Mouse (Mus musculus): ENCODE results near the gene Bnc1.
A peak's percentile ranks its signal among the peaks of the same experiment; 100 is the strongest.

The Bnc1 gene

DNA sequence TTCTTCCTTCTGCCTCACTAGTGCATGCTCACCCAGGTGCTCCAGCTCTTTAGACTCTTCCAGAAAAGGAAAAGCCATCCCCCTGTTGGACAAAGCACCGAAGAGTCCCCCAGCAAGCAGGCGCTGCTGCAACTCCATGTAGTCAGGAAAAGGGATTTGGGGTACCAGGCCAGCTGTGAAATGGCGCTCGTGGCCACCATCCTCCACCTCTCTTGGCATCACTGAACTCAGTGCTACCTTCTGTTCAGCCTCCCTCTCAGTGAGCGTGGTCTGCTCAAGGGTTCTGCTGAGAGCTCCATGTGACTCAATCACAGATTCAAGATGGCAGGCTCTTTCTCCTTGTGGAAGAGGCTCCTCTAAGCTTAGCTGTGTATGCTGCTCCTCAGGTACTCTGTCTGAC is 18.8 kb downstream of the Bnc1 start:
- no peak for DNase-seq

DNA sequence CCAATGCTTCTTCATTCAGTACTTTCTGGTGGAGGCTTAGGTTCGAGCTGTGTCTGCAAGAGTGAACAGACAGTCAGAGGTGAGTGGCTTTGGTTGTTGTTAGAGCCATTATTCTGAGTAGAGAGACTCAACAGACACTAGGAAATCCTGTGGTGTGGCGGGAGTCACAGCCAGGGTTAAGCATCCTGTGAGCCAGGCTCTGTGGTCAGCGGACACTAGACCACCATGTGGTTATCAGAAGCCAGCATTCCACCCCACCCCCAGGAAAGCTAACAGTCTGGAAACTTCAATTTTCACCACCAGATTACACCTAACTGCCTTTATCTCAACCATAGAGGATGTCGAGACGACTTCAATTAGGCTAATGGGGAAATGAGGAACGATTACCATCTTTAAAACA is 23.1 kb downstream of the Bnc1 start:
- no peak for DNase-seq

- DNase-seq = no peak
Measured at GRCm38 (mm10) chr7:81968451-81968850, 23.6 kb downstream of the Bnc1 start.

GRCm38 (mm10) chr7:81966195-81966594 is 25.9 kb downstream of the Bnc1 start:
- no peak for DNase-seq

GRCm38 (mm10) chr7:81959704-81960103 is 32.4 kb downstream of the Bnc1 start:
- peak; percentile 17 for DNase-seq

DNA sequence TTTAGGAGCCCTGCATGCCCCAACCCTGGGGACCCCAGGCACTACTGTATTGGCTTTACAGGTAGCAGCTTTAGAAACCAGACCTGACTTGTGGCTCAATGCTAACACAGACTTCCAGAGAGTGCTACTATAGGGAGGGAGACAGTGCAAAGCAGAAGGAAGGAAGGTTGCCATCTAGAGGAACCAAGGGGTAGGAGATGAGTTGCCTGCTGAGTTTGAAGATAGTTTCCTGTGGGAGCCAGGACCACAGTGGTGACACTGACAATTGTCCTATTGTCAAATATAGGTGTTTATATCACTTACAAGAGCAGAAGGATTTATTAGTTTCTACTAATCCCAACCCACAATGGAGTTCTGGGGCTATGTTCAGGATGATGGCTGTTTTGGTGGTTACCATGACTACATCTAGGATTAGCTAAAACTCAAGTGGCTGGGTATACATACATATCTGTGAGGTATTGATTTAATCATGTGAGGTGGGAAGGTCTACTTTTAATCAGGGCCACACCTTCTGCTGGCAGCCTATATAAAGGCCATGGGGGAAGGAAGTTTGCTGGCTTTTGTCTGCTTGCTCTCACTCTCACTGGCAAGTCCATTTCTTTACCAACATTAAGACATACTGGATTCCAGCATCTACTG is 37.8 kb downstream of the Bnc1 start:
- DNase-seq = peak; percentile 31

GRCm38 (mm10) chr7:81950499-81950898 is 41.6 kb downstream of the Bnc1 start:
- DNase-seq = no peak

GRCm38 (mm10) chr7:81945398-81945797 is 46.7 kb downstream of the Bnc1 start:
- no peak for DNase-seq

GRCm38 (mm10) chr7:81934806-81935205 is 57.3 kb downstream of the Bnc1 start:
- DNase-seq = no peak

- peak; percentile 82 for DNase-seq
Measured at GRCm38 (mm10) chr7:81934267-81934745, 57.8 kb downstream of the Bnc1 start, which contains the start of gene Hdgfl3. Gene Hdgfl3 (minus strand): TSS chr7:81934473.

DNA sequence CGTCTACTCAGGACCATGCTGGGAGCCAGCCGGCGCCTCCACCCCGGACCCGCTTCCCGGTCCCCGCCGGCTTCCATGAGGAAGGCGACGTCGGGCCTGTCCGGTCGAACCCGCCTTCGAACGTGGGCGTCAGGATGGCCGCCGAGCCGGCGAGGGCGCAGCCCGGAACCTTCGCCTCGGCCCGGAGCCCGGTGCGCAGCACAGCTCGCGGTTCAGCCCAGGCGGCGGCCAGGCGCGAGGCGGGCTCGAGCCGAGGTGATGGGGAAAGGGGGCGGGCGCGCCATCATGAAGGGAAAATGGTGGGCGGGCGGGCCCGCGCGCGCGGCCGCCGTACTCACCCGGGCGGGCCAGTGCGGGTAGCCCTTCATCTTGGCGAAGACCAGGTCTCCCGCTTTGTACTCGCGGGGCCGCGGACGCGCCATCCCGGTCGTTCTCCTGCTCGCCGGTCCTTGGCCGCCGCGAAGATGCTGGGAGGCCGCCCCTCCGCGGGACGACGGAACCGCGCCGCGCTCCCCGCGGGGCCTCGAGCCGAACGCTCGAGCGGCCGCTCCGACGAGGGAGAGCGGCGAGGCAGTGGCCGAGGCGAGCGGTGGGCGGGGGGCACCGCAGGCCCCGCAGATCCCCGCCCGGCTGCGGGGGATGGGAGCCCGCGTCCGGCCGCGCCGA is 58.4 kb downstream of the Bnc1 start:
- DNase-seq = peak; percentile 78

- no peak for DNase-seq
Measured at GRCm38 (mm10) chr7:81933061-81933600, 59.0 kb downstream of the Bnc1 start.

DNA sequence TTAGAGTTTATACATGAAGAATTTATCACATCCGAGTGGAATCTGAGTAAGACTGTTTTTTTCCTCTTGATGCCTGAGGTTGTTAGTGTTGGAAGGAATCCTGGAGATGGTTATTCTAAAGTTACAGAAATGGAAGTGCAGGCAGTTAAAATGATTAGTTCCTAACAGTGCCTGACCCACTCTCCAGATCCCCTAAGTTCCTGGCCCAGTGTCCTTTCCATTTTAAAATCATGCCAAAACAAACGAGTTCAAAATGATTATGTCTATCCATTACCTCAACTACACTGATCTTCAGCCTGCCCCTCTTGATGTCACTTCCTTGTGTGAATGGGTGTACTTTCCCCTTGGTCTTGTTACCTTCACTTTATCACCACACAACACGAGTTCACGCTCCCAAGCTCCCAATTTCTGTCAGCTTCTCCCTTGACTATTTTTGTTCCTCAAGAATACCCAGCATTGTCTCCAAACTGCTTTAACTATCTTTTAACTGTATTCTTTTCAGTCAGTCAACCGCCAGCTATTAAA is 59.5 kb downstream of the Bnc1 start:
- DNase-seq = no peak

DNA sequence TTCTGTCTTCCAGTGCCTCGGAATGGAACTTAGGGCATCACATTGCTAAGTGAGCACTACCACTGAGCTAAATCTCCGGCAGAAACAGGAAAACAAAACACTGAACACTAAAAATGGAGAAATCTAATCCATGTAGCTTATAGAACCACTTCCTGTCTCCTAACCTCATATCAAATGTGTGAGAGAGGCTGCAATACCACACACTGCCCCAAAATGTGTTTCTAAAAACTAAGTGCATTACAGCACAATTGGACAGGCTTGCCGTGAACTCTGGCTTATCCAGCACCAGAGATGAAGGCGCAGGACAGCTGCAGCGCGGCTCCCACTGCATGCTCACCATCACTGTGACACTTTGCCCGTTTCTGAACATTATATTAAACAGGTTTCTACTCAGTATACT is 63.1 kb downstream of the Bnc1 start:
- no peak for DNase-seq

DNA sequence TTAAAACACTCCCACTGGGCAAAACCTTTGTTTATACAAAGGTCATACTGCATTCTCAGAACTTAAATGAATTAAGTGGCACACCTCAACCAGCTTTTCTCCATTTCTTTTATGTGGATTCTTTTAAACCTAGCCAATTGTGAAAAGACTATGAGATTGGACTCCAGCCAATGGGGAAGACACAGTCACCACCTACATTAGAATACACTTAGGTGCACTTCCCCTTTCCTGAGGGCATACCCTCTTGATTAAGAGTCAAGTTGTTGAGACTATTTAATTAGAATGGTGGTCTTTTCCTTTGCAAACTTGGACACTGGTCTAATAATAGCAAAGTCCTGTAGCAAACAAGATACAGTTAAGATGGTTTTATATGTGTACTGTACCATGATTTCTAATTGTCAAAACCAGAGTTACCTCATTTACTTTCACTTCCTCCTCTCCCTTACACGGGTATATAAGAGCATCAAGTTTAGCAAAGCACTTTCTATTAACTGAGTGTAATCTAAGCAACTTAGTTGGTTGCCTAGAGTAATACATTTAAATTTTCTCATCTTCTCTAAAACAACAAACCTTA is 70.6 kb downstream of the Bnc1 start:
- DNase-seq = no peak

DNA sequence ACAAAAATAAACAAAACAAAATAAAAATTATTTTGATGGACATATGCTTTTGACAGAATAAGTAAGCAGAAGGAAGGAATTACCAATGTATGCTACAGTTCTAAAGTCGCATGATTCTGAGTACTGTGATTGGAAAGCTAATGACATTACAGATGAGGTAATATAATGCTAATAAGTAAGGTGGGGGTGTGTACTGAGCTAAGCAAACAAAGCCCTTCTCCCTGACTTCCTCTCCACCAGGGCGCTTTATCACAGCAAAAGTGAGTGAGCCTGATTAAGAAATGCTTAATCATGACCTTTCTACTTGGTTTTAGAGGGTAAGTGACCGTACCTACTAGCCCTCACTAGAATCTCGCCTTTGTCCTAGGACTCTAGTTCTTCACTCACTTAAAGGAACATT is 71.8 kb downstream of the Bnc1 start:
- DNase-seq = no peak

- DNase-seq = no peak
Measured at GRCm38 (mm10) chr7:81918316-81918715, 73.8 kb downstream of the Bnc1 start.
